In the genomic region with DNA sequence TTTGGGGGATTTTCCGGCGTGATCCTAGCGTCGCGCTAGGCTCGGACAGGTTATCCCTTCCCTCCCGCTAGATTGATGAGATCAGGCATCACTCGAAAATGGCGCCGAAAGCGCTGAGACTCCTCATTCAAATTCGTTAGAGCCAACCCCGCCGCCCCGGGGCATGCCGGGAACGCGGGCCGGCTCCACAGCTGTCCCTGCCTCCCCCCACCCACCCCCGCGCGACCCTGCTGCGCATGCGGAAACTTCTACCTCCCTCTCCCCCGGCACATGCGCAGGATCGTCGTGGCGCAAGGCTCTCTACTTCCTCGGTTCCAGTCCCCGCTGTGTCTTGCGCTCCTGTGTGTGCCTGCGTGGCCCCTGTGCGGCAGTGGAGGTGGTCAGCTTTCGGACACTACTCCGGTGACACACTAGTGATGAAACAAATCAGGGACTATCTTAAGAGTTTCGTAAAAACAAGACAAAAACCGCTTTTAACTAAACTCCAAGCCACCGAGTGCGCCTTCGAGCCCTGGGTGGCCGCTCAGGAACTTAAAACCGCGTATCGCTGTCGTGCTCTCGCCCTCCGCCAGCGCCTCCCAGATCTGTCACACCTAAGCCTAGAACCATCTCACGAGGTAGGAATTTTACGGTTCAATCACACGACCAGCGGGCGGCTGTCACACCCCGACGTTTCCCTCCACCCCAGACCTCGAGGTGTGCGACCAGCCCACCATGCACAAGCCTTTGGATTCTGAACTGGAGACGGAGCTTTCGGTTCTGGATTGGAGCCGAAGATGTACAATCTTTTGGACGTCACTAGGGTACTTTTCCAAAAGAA, we compare ENCODE assay signal across 8 mouse cellular contexts. TPM values are rescaled to one million over a fixed set of nuclear protein-coding genes. Genes with fewer than 3 reads are reported as not detected.
DNase-seq lines count a peak whose midpoint lies in the region; ATAC-seq lines count a peak whose summit lies in the region.

No protein-coding gene starts in this region.

- H3K4me2 ChIP-seq in heart, embryonic 16.5 days (ENCODE audit: low read depth, low read length): peak overlapping the region; percentile 95
- peak overlapping the region; percentile 85 for H3K4me2 ChIP-seq in liver, embryonic 15.5 days
- H3K4me2 ChIP-seq in neural tube, embryonic 12.5 days (replicated peaks): peak overlapping the region; percentile 71

- peak; percentile 93 for ATAC-seq in heart, embryonic 16.5 days (replicated peaks; ENCODE audit: extremely low read depth, insufficient read depth, low FRiP score)
- peak; percentile 90 for ATAC-seq in liver, embryonic 15.5 days (ENCODE audit: insufficient read depth)
- ATAC-seq in neural tube, embryonic 12.5 days (ENCODE audit: low FRiP score, low read depth): peak; percentile 95

- H3K4me1 ChIP-seq in forebrain, embryonic 10.5 days: peaks cover 26% of the 10 kb centered on the region
- peaks cover 11% of the 10 kb centered on the region; the same call in 1 of the 2 replicates for H3K4me1 ChIP-seq in heart, embryonic 16.5 days (ENCODE audit: control insufficient read depth, insufficient read depth, low read length)
- peaks cover 38% of the 10 kb centered on the region for H3K4me1 ChIP-seq in liver, embryonic 15.5 days (replicated peaks)
- H3K4me1 ChIP-seq in neural tube, embryonic 12.5 days: no peaks in the 10 kb centered on the region

- peak overlapping the region; percentile 96 for H3K4me3 ChIP-seq in forebrain, embryonic 10.5 days
- peak overlapping the region; percentile 96 for H3K4me3 ChIP-seq in heart, embryonic 16.5 days (ENCODE audit: low read length)
- peak overlapping the region; percentile 99 for H3K4me3 ChIP-seq in liver, embryonic 15.5 days (replicated peaks)
- peak overlapping the region; percentile 95 for H3K4me3 ChIP-seq in neural tube, embryonic 12.5 days

- peak overlapping the region; percentile 100 for H3K27ac ChIP-seq in forebrain, embryonic 10.5 days
- peak overlapping the region; percentile 98 for H3K27ac ChIP-seq in heart, embryonic 16.5 days (ENCODE audit: low read length)
- peak overlapping the region; percentile 98 for H3K27ac ChIP-seq in liver, embryonic 15.5 days (replicated peaks)
- H3K27ac ChIP-seq in neural tube, embryonic 12.5 days: peak overlapping the region; percentile 69

- WGBS in forebrain, embryonic 10.5 days: 3% methylated on average over 62 of the region's 62 CpGs
- WGBS in heart, embryonic 16.5 days: 1% methylated on average over 62 of the region's 62 CpGs
- 1% methylated on average over 62 of the region's 62 CpGs for WGBS in liver, embryonic 15.5 days (ENCODE audit: insufficient replicate concordance)
- 3% methylated on average over 62 of the region's 62 CpGs for WGBS in neural tube, embryonic 12.5 days

- H3K9me3 ChIP-seq in forebrain, embryonic 10.5 days: no peaks in the 10 kb centered on the region
- H3K9me3 ChIP-seq in heart, embryonic 16.5 days (replicated peaks; ENCODE audit: control insufficient read depth, low read length): no peaks in the 10 kb centered on the region
- no peaks in the 10 kb centered on the region for H3K9me3 ChIP-seq in liver, embryonic 15.5 days (replicated peaks)
- no peaks in the 10 kb centered on the region for H3K9me3 ChIP-seq in neural tube, embryonic 12.5 days

- peak; percentile 94 to 95 for DNase-seq in CD8-positive naive resting alpha-beta T cell, adult 2 months (ENCODE audit: low read depth in 2 of 2, low spot score in 2 of 2)
- DNase-seq in c-Kit-positive CD71-negative TER-119-negative erythroid progenitor cells, embryonic 14.5 days (ENCODE audit: low read depth): peak; percentile 96
- DNase-seq in forebrain, embryonic 10.5 days (ENCODE audit: extremely low spot score, low spot score): peak; percentile 98
- peak; percentile 97 to 99 for DNase-seq in kidney, postnatal 36 days
- DNase-seq in telencephalon, adult 2 months (ENCODE audit: low read depth, low spot score): peak; percentile 89

- peak overlapping the region; percentile 99 for H3K9ac ChIP-seq in heart, embryonic 16.5 days (ENCODE audit: low read length)
- H3K9ac ChIP-seq in liver, embryonic 15.5 days: peak overlapping the region; percentile 100
- H3K9ac ChIP-seq in neural tube, embryonic 12.5 days: peak overlapping the region; percentile 94

- H3K36me3 ChIP-seq in forebrain, embryonic 10.5 days (replicated peaks): no peaks in the 10 kb centered on the region
- H3K36me3 ChIP-seq in heart, embryonic 16.5 days (ENCODE audit: control insufficient read depth, insufficient read depth): no peaks in the 10 kb centered on the region
- H3K36me3 ChIP-seq in liver, embryonic 15.5 days (replicated peaks): no peaks in the 10 kb centered on the region
- H3K36me3 ChIP-seq in neural tube, embryonic 12.5 days: no peaks in the 10 kb centered on the region

- no peaks in the 10 kb centered on the region for H3K27me3 ChIP-seq in forebrain, embryonic 10.5 days (ENCODE audit: poor library complexity, severe bottlenecking)
- no peaks in the 10 kb centered on the region for H3K27me3 ChIP-seq in heart, embryonic 16.5 days (ENCODE audit: control insufficient read depth, insufficient read depth, low read length)
- H3K27me3 ChIP-seq in liver, embryonic 15.5 days: no peaks in the 10 kb centered on the region
- no peaks in the 10 kb centered on the region for H3K27me3 ChIP-seq in neural tube, embryonic 12.5 days (replicated peaks)

RNA-seq across cellular contexts. Expression of gene Kcnrg, which starts 41.6 kb away (rescaled TPM):
- 0.37 and 0.64 TPM in 2 replicates for polyA plus RNA-seq in forebrain, embryonic 10.5 days (2016; fragmentation: Nextera tagmentation; extraction: Ambion mirVana)
- 0.50 and 0.87 TPM in 2 replicates for polyA plus RNA-seq in heart, embryonic 16.5 days (2015; fragmentation: Nextera tagmentation; extraction: Ambion mirVana)
- 0.32 and 0.44 TPM in 2 replicates for polyA plus RNA-seq in liver, embryonic 15.5 days (2015; fragmentation: Nextera tagmentation; extraction: Ambion mirVana)
- 1.8 and 2.1 TPM in 2 replicates for polyA plus RNA-seq in neural tube, embryonic 12.5 days (2016; fragmentation: Nextera tagmentation; extraction: Ambion mirVana)

RNA-seq across cellular contexts. Expression of gene Trim13, which starts 50.8 kb away (rescaled TPM):
- polyA plus RNA-seq in forebrain, embryonic 10.5 days (2016; fragmentation: Nextera tagmentation; extraction: Ambion mirVana): 12.5 and 13.0 TPM in 2 replicates
- 13.0 and 15.2 TPM in 2 replicates for polyA plus RNA-seq in heart, embryonic 16.5 days (2015; fragmentation: Nextera tagmentation; extraction: Ambion mirVana)
- 3.4 and 3.7 TPM in 2 replicates for polyA plus RNA-seq in liver, embryonic 15.5 days (2015; fragmentation: Nextera tagmentation; extraction: Ambion mirVana)
- 40.5 and 46.5 TPM in 2 replicates for polyA plus RNA-seq in neural tube, embryonic 12.5 days (2016; fragmentation: Nextera tagmentation; extraction: Ambion mirVana)

Comparison
In these comparisons a context has a peak if more than half of its experiments do, and no peak if none do; other contexts are left out.
1. Peak in every context shown above with its lines: DNase-seq, ATAC-seq, H3K4me3 ChIP-seq and H3K27ac ChIP-seq.